Mouse (Mus musculus) spleen, adult 2 months (tissue): ENCODE results near the gene Gnaq. TPM values are rescaled to one million over a fixed set of nuclear protein-coding genes. Genes with fewer than 3 reads are reported as not detected.

ENCODE experiments used
- DNase-seq, 2 experiments: peaks; one replicate each; pipeline versions ENCODE4 v3.0.0 to v3.0.0-alpha.2; 2012 to 2021; ENCODE audit warnings: low spot score in 2 of 2, low read depth in 1 of 2
- H3K27ac ChIP-seq: fragments of 200-500 bp; 2 replicates; pipeline ENCODE4 v1.5.1; 2012; ENCODE audit warnings: low read length, inconsistent platforms; ENCODE audit not compliant: insufficient read depth
- H3K27me3 ChIP-seq: fragments of 200-500 bp; 2 replicates; pipeline ENCODE4 v1.6.1; 2012; ENCODE audit warnings: mild to moderate bottlenecking, moderate library complexity, low read length, inconsistent platforms; ENCODE audit not compliant: control insufficient read depth, insufficient read depth
- H3K36me3 ChIP-seq: fragments of 200-500 bp; 2 replicates; pipeline ENCODE4 v1.6.1; 2012; ENCODE audit warnings: mild to moderate bottlenecking, low read length, inconsistent platforms; ENCODE audit not compliant: control insufficient read depth, insufficient read depth
- H3K4me1 ChIP-seq: fragments of 200-500 bp; 2 replicates; pipeline ENCODE4 v1.6.1; 2011; ENCODE audit warnings: inconsistent platforms; ENCODE audit not compliant: control insufficient read depth, insufficient read depth, insufficient read length
- H3K4me3 ChIP-seq: fragments of 200-500 bp; 2 replicates; pipeline ENCODE4 v1.5.1; 2011; ENCODE audit warnings: mild to moderate bottlenecking, inconsistent platforms; ENCODE audit not compliant: insufficient read depth, insufficient read length; ENCODE audit errors: extremely low read depth
- CTCF ChIP-seq: fragments of 200-500 bp; IDR thresholded peaks from 2 replicates; pipeline ENCODE4 v1.5.1; 2011; ENCODE audit warnings: mild to moderate bottlenecking, inconsistent platforms; ENCODE audit not compliant: insufficient read depth, insufficient read length, insufficient replicate concordance; ENCODE audit errors: extremely low read depth
- POLR2A ChIP-seq: fragments of 200-500 bp; IDR thresholded peaks from 2 replicates; pipeline ENCODE4 v1.6.1; 2011; ENCODE audit warnings: low read depth, low read length, inconsistent platforms
- WGBS: fragments of 180-500 bp; shearing (Covaris S2); methylation state at CpG from one replicate; pipeline ENCODE4 v1.1.7; 2018; 5-methylcytosine and 5-hydroxymethylcytosine counted together
- polyA plus RNA-seq: library from polyadenylated mRNA; depleted of rRNA; stranded (reverse); fragments of >200 nt; gene quantifications from 2 replicates; pipeline ENCODE4 v1.2.3, GENCODE M21; 2012

The Gnaq gene
- polyA plus RNA-seq, 1 experiment: 7.3 TPM

DNA sequence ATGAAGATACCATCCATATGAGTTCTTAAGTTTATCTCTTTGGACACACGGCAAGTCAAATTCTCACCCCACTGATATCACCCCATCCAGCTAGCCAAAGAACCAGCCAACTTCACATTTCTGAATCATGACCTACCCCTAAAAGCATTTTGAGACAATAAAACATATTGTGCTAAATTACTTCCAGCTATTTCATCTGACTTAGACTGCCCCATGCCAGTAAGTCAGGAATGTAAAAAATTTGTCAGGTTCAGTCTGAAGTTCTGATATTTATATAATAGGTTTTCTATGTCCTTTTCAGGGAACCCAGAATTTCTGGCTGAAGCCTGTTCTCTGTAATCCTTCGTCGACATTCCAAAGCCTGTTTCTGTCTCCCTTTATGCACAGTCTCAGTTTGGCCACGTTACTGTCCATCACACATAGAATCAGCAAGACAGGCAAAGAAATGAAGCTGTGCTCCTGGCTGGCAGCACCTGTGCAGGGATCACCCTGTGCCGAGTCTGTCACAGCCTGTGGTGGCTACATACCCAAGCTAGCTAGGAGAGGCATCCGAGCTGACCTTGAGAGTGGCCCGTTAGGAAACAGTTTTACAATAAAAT is 233.9 kb downstream of the Gnaq start:
- no peak for TF ChIP-seq POLR2A
- TF ChIP-seq CTCF: no peak
- WGBS: 87% methylated on average over 7 of the region's 7 CpGs
- H3K4me3 ChIP-seq: no peak overlapping the region
- H3K27ac ChIP-seq: no peak overlapping the region
- H3K36me3 ChIP-seq: no peaks in the 10 kb centered on the region; the same call in 1 of the 2 replicates
- no peak for DNase-seq
- H3K27me3 ChIP-seq: no peaks in the 10 kb centered on the region
- no peaks in the 10 kb centered on the region for H3K4me1 ChIP-seq

DNA sequence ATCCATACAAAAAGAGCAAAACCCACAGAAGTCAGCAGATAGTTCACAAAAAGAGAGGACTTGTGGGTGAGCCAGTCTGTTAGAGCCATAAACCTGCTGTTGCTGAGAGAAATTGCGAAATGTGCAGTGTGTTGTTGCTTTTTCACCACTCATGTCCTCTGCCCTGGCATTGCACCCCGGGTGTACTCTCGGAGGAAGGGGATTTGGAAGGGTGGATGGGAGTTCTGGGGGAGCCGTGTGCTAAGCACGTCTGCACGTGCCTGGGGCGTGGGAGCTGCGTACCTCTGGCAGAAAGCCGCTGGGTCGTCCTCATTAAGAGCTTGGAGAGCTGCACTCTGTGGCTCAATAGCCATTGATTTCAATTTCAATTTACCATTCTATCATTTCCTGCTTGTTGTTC is 234.6 kb downstream of the Gnaq start:
- Histone ChIP-seq H3K4me1 (no peaks in the 10 kb centered on the region; the same call in 1 of the 2 replicates), H3K36me3 (no peaks in the 10 kb centered on the region), H3K27me3 (no peaks in the 10 kb centered on the region), H3K27ac (no peak overlapping the region), H3K4me3 (no peak overlapping the region)
- WGBS: 88% methylated on average over 10 of the region's 10 CpGs
- DNase-seq: no peak
- TF ChIP-seq CTCF (no peak), POLR2A (no peak)

DNA sequence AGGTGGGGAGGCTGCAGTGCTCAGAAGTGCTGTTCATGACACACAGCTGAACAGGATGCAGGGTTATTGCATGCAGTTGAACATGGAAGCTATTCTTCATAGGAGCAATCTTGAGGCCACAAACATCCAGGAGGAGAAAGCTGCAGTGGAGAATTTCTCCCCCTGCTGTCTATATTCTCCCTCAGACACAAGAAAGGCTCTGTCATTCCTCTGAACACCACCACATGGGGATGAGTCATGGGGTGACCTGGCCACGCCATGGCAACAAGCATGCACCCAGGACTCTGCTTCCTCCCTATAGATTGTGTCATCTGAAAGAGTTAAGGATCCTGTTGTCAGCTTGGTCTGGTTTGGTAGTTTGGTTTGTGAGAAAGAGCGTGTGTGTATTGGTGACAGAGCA is 239.0 kb downstream of the Gnaq start:
- no peak overlapping the region for H3K27ac ChIP-seq
- no peak overlapping the region for H3K4me3 ChIP-seq
- TF ChIP-seq CTCF (no peak), POLR2A (no peak)
- H3K36me3 ChIP-seq: no peaks in the 10 kb centered on the region
- DNase-seq: no peak
- H3K27me3 ChIP-seq: no peaks in the 10 kb centered on the region
- 82% methylated on average over 2 of the region's 2 CpGs for WGBS
- peaks cover 7% of the 10 kb centered on the region; the same call in 1 of the 2 replicates for H3K4me1 ChIP-seq

DNA sequence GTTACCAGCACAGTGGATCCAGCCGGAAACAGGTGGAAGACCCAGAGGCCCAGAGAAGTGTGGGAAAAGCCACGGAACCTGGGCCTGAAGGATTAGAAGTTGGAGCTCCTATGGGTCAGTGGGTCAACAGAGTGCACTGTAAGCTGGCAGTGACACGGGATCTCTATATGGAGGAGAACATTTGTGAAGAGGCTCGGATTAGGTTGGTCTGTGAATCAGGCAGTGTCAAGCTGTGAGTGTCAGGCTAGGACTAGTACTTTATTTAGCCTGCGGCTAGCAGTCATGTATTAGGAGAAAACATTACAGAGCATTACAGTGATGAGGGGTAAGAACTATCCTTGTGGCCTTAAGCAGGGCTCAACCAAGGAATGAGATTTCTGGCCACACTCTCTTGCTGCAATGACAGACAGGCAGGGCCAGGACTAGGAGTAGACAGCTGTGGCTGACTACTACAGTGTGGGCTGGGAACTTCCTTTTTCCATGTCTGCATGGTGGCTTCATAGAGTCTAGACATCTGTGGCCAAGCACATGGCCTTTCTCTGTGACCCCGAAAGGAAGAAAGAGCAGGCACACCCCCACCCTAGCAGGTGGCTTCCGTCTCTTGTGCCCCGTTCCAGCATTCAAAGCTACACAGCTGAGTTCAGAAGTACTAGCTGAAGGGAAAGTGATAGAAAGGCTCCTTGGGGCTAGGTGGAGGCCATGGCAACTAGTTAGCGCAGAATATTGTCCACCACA is 240.3 kb downstream of the Gnaq start:
- DNase-seq: peak; percentile 28 to 40
- H3K4me3 ChIP-seq: no peak overlapping the region
- peaks cover 7% of the 10 kb centered on the region; the same call in 1 of the 2 replicates for H3K4me1 ChIP-seq
- TF ChIP-seq CTCF (no peak), POLR2A (no peak)
- 49% methylated on average over 9 of the region's 9 CpGs for WGBS
- H3K36me3 ChIP-seq: no peaks in the 10 kb centered on the region
- no peak overlapping the region for H3K27ac ChIP-seq
- no peaks in the 10 kb centered on the region for H3K27me3 ChIP-seq

DNA sequence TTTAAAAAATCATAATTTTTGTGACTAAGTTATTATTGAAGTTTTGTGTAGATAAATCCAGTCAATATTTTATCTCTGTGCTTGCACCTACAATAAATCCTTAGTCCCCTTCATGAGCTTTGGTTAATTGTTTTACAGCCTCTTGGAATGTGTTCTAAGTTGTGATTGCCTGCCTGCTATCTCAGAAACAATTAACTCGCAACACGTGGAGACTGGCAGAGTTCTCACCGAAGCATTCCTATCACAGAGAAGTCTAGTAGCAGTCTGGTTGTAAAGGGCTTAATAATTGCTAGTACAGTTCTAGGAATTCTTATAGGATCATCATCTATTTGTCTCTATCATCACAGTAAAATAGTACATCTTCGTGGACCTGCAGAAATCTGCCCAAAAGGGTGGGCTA is 243.2 kb downstream of the Gnaq start:
- Histone ChIP-seq H3K4me3 (no peak overlapping the region), H3K36me3 (peaks cover 7% of the 10 kb centered on the region), H3K27me3 (no peaks in the 10 kb centered on the region), H3K4me1 (peaks cover 7% of the 10 kb centered on the region; the same call in 1 of the 2 replicates), H3K27ac (no peak overlapping the region)
- no peak for TF ChIP-seq POLR2A
- TF ChIP-seq CTCF: no peak
- WGBS: 93% methylated on average over 4 of the region's 4 CpGs
- DNase-seq: no peak

DNA sequence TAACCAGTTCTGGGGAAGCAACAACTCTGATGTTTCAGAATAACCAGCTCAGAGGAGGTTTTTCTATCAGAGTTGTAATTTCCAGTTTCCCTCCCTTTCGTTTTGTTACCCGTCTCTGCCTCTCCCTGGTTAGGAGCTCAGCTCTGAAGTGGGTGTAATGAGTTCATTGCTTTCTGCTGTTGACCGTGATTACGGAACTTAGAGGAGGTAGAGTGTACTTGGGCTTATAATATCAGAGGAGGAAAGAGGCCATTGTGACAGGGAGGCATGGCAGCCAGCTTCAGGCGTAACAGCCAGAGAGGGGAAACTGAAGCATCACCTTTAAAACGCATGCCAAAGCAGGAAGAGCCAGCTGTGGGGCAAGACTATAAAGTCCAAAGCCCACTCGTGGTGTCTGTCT is 245.9 kb downstream of the Gnaq start:
- Histone ChIP-seq H3K4me3 (no peak overlapping the region), H3K27me3 (no peaks in the 10 kb centered on the region), H3K27ac (no peak overlapping the region), H3K36me3 (peaks cover 7% of the 10 kb centered on the region), H3K4me1 (peaks cover 11% of the 10 kb centered on the region; the same call in 1 of the 2 replicates)
- 85% methylated on average over 7 of the region's 7 CpGs for WGBS
- DNase-seq: no peak
- TF ChIP-seq POLR2A (no peak), CTCF (no peak)

DNA sequence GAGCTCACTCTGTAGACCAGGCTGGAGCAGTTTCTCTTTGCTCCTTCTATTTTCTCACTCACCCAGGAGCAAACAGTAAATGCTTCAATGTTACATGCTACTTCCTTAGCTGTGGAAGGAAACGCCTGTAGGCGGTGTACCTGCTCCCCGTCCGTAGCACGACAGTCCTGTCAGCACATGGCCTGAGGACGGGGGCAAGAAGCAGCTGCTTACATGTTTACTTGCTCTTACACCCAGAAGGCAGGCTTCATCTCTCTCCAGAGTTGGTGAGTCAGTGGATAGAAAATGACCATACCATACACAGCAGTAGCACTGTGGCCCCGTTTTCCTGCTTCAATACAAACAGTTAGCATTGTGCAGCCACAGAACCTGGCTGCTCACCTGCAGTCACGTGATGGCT is 247.1 kb downstream of the Gnaq start:
- H3K27ac ChIP-seq: no peak overlapping the region
- peaks cover 9% of the 10 kb centered on the region for H3K36me3 ChIP-seq
- H3K27me3 ChIP-seq: no peaks in the 10 kb centered on the region
- H3K4me1 ChIP-seq: peaks cover 12% of the 10 kb centered on the region; the same call in 1 of the 2 replicates
- no peak overlapping the region for H3K4me3 ChIP-seq
- TF ChIP-seq POLR2A: no peak
- TF ChIP-seq CTCF: no peak
- no peak for DNase-seq
- WGBS: 97% methylated on average over 8 of the region's 8 CpGs
